Mouse (Mus musculus): Measurements from ENCODE around the gene Sipa1l2.
"Not testable (repeated sequence)": the region's sequence is repeated elsewhere in the genome, so short reads cannot be mapped to it uniquely, and the experiment has no call there.

The Sipa1l2 gene

GRCm38 (mm10) chr8:125542893-125543613 lies 26.6 kb downstream of the Sipa1l2 start:
- in situ Hi-C loops (cut with MboI; ENCODE audit: unreplicated experiment in 2 of 2): no loop called here

- in situ Hi-C loops (cut with MboI; ENCODE audit: unreplicated experiment in 2 of 2): no loop called here
These were observed 30.3 kb downstream of the Sipa1l2 start for GRCm38 (mm10) chr8:125539056-125540013.

GRCm38 (mm10) chr8:125538265-125538664 lies 31.3 kb downstream of the Sipa1l2 start:
- in situ Hi-C loops (cut with MboI; ENCODE audit: unreplicated experiment in 2 of 2): no loop called here

- in situ Hi-C loops (cut with MboI; ENCODE audit: unreplicated experiment in 2 of 2): no loop called here
These were observed 35.9 kb downstream of the Sipa1l2 start for GRCm38 (mm10) chr8:125533709-125534108.

- in situ Hi-C loops (cut with MboI; ENCODE audit: unreplicated experiment in 2 of 2): no loop called here
These were observed 36.7 kb downstream of the Sipa1l2 start for GRCm38 (mm10) chr8:125532953-125533352.

GRCm38 (mm10) chr8:125532177-125532576 lies 37.4 kb downstream of the Sipa1l2 start:
- in situ Hi-C loops (cut with MboI; ENCODE audit: unreplicated experiment in 2 of 2): no loop called here

- in situ Hi-C loops (cut with MboI; ENCODE audit: unreplicated experiment in 2 of 2): no loop called here
These were observed 38.0 kb downstream of the Sipa1l2 start for GRCm38 (mm10) chr8:125531640-125532039.

GRCm38 (mm10) chr8:125531088-125531438 lies 38.5 kb downstream of the Sipa1l2 start:
- in situ Hi-C loops (cut with MboI; ENCODE audit: unreplicated experiment in 2 of 2): no loop called here

GRCm38 (mm10) chr8:125530187-125531087 lies 39.2 kb downstream of the Sipa1l2 start:
- in situ Hi-C loops (cut with MboI; ENCODE audit: unreplicated experiment in 2 of 2): no loop called here

- in situ Hi-C loops (cut with MboI; ENCODE audit: unreplicated experiment in 2 of 2): no loop called here
These were observed 40.6 kb downstream of the Sipa1l2 start for GRCm38 (mm10) chr8:125529019-125529418.

- in situ Hi-C loops (cut with MboI; ENCODE audit: unreplicated experiment in 2 of 2): no loop called here
These were observed 41.7 kb downstream of the Sipa1l2 start for GRCm38 (mm10) chr8:125527941-125528340.

- in situ Hi-C loops (cut with MboI; ENCODE audit: unreplicated experiment in 2 of 2): no loop called here
These were observed 42.6 kb downstream of the Sipa1l2 start for GRCm38 (mm10) chr8:125526999-125527398.

GRCm38 (mm10) chr8:125526582-125526981 lies 43.0 kb downstream of the Sipa1l2 start:
- in situ Hi-C loops (cut with MboI; ENCODE audit: unreplicated experiment in 2 of 2): no loop called here

GRCm38 (mm10) chr8:125524479-125524878 lies 45.1 kb downstream of the Sipa1l2 start:
- in situ Hi-C loops (cut with MboI; ENCODE audit: unreplicated experiment in 2 of 2): no loop called here

- in situ Hi-C loops (cut with MboI; ENCODE audit: unreplicated experiment in 2 of 2): no loop called here
These were observed 46.4 kb downstream of the Sipa1l2 start for GRCm38 (mm10) chr8:125523213-125523612.

- in situ Hi-C loops (cut with MboI; ENCODE audit: unreplicated experiment in 2 of 2): no loop called here
These were observed 47.5 kb downstream of the Sipa1l2 start for GRCm38 (mm10) chr8:125522151-125522550.

GRCm38 (mm10) chr8:125521087-125521486 lies 48.5 kb downstream of the Sipa1l2 start:
- in situ Hi-C loops (cut with MboI; ENCODE audit: unreplicated experiment in 2 of 2): no loop called here

GRCm38 (mm10) chr8:125520308-125520707 lies 49.3 kb downstream of the Sipa1l2 start:
- in situ Hi-C loops (cut with MboI; ENCODE audit: unreplicated experiment in 2 of 2): not testable (repeated sequence)

GRCm38 (mm10) chr8:125518951-125519350 lies 50.7 kb downstream of the Sipa1l2 start:
- in situ Hi-C loops (cut with MboI; ENCODE audit: unreplicated experiment in 2 of 2): no loop called here

- in situ Hi-C loops (cut with MboI; ENCODE audit: unreplicated experiment in 2 of 2): no loop called here
These were observed 51.3 kb downstream of the Sipa1l2 start for GRCm38 (mm10) chr8:125518301-125518700.

- in situ Hi-C loops (cut with MboI; ENCODE audit: unreplicated experiment in 2 of 2): no loop called here
These were observed 52.2 kb downstream of the Sipa1l2 start for GRCm38 (mm10) chr8:125517397-125517796.

Data from v-Abl transformed pro-B cells (cell line).